Mouse (Mus musculus) MEL (cell line): ENCODE data around the gene Bcl7c. TPM values are rescaled to one million over a fixed set of nuclear protein-coding genes. Genes with fewer than 3 reads are reported as not detected.
A peak's percentile ranks its signal among the peaks of the same experiment; 100 is the strongest.

ENCODE experiments used
- DNase-seq: peaks from one replicate; pipeline ENCODE4 v3.0.0; 2011; ENCODE audit warnings: low read depth, low spot score
- H3K27ac ChIP-seq: 2 replicates; pipeline ENCODE4 v1.5.1; 2012; ENCODE audit warnings: low read depth, mild to moderate bottlenecking, control low read depth, low read length, moderate library complexity; ENCODE audit not compliant: control insufficient read depth
- H3K27me3 ChIP-seq, 2 experiments: fragments of 150-350 bp in 1 of 2; sonication (generic) in 1 of 2; 2 replicates each; pipeline ENCODE4 v1.6.1; 2012; ENCODE audit warnings: low read length in 2 of 2, mild to moderate bottlenecking in 2 of 2, improper control_type of control experiment in 1 of 2, moderate library complexity in 1 of 2; ENCODE audit not compliant: insufficient read depth in 2 of 2, control insufficient read depth in 1 of 2
- H3K36me3 ChIP-seq, 2 experiments: 2 replicates each; pipeline ENCODE4 v1.6.1; 2012 to 2014; ENCODE audit warnings: low read length in 2 of 2, improper control_type of control experiment in 1 of 2, inconsistent platforms in 1 of 2, mild to moderate bottlenecking in 1 of 2; ENCODE audit not compliant: insufficient read depth in 2 of 2, control insufficient read depth in 1 of 2
- H3K4me1 ChIP-seq, 2 experiments: fragments of 150-350 bp in 1 of 2; sonication (generic) in 1 of 2; 2 replicates each; pipeline ENCODE4 v1.6.1; 2012; ENCODE audit warnings: low read length in 2 of 2, improper control_type of control experiment in 1 of 2, mild to moderate bottlenecking in 1 of 2; ENCODE audit not compliant: insufficient read depth in 2 of 2, control insufficient read depth in 1 of 2
- H3K4me3 ChIP-seq, 2 experiments: fragments of 150-350 bp in 1 of 2; sonication (generic) in 1 of 2; 2 replicates each; pipeline ENCODE4 v1.5.1; 2012; ENCODE audit warnings: low read depth in 2 of 2, low read length in 2 of 2, mild to moderate bottlenecking in 2 of 2, moderate library complexity in 2 of 2, control low read depth in 1 of 2, improper control_type of control experiment in 1 of 2; ENCODE audit not compliant: control insufficient read depth in 1 of 2, insufficient read depth in 1 of 2
- H3K79me2 ChIP-seq: 2 replicates; pipeline ENCODE4 v1.6.1; 2012; ENCODE audit warnings: mild to moderate bottlenecking, low read length, moderate library complexity; ENCODE audit not compliant: control insufficient read depth, poor library complexity, insufficient read depth
- H3K9ac ChIP-seq: 2 replicates; pipeline ENCODE4 v1.6.1; 2012; ENCODE audit warnings: low read depth, mild to moderate bottlenecking, control low read depth, low read length, moderate library complexity; ENCODE audit not compliant: control insufficient read depth, poor library complexity, severe bottlenecking
- H3K9me3 ChIP-seq: fragments of 150-350 bp; sonication (generic); replicated peaks from 2 replicates; pipeline ENCODE4 v1.6.1; 2012; ENCODE audit warnings: mild to moderate bottlenecking, low read length, improper control_type of control experiment, moderate library complexity; ENCODE audit not compliant: insufficient read depth
- CHD1 ChIP-seq: IDR thresholded peaks from 2 replicates; pipeline ENCODE4 v1.6.1; 2012; ENCODE audit warnings: low read depth, mild to moderate bottlenecking, inconsistent platforms, low read length, improper control_type of control experiment
- CHD2 ChIP-seq: IDR thresholded peaks from 2 replicates; pipeline ENCODE4 v1.6.1; 2011; ENCODE audit warnings: low read length, improper control_type of control experiment
- CTCF ChIP-seq, 3 experiments: IDR thresholded peaks in 2 of 3; conservative IDR thresholded peaks in 1 of 3; 2 replicates each; pipeline ENCODE4 v1.5.1; 2011 to 2012; ENCODE audit warnings: low read length in 3 of 3, low read depth in 2 of 3, mild to moderate bottlenecking in 2 of 3, improper control_type of control experiment in 1 of 3, inconsistent platforms in 1 of 3, mixed read lengths in 1 of 3, moderate library complexity in 1 of 3; ENCODE audit not compliant: control insufficient read depth in 1 of 3, insufficient read depth in 1 of 3, poor library complexity in 1 of 3, severe bottlenecking in 1 of 3
- ELF1 ChIP-seq: IDR thresholded peaks from 2 replicates; pipeline ENCODE4 v1.6.1; 2014; ENCODE audit warnings: low read depth, mild to moderate bottlenecking, inconsistent platforms, low read length, improper control_type of control experiment, moderate library complexity
- EP300 ChIP-seq, 2 experiments: IDR thresholded peaks; 2 replicates each; pipeline ENCODE4 v1.6.1; 2011; ENCODE audit warnings: improper control_type of control experiment in 2 of 2, low read length in 2 of 2, low read depth in 1 of 2, mild to moderate bottlenecking in 1 of 2
- GABPA ChIP-seq: IDR thresholded peaks from 2 replicates; pipeline ENCODE4 v1.6.1; 2012; ENCODE audit warnings: low read depth, mild to moderate bottlenecking, inconsistent platforms, low read length, improper control_type of control experiment, moderate library complexity
- GATA1 ChIP-seq: IDR thresholded peaks from 2 replicates; pipeline ENCODE4 v1.6.1; 2011; ENCODE audit warnings: low read depth, low read length, improper control_type of control experiment
- JUND ChIP-seq: IDR thresholded peaks from 2 replicates; pipeline ENCODE4 v1.6.1; 2011; ENCODE audit warnings: low read depth, mild to moderate bottlenecking, improper control_type of control experiment, low read length
- MAX ChIP-seq: IDR thresholded peaks from 2 replicates; pipeline ENCODE4 v1.6.1; 2011; ENCODE audit warnings: low read length, improper control_type of control experiment
- MEF2A ChIP-seq: IDR thresholded peaks from 2 replicates; pipeline ENCODE4 v1.6.1; 2014; ENCODE audit warnings: low read depth, mild to moderate bottlenecking, inconsistent platforms, low read length, improper control_type of control experiment; ENCODE audit not compliant: poor library complexity, insufficient replicate concordance, severe bottlenecking; ENCODE audit errors: extremely low read depth
- MYB ChIP-seq: IDR thresholded peaks from 2 replicates; pipeline ENCODE4 v1.6.1; 2011; ENCODE audit warnings: mild to moderate bottlenecking, low read depth, low read length, improper control_type of control experiment
- MYC ChIP-seq: IDR thresholded peaks from 2 replicates; pipeline ENCODE4 v1.6.1; 2011; ENCODE audit warnings: low read depth, mild to moderate bottlenecking, low read length, improper control_type of control experiment, moderate library complexity
- NELFE ChIP-seq: IDR thresholded peaks from 2 replicates; pipeline ENCODE4 v1.6.1; 2011; ENCODE audit warnings: low read depth, low read length, improper control_type of control experiment
- POLR2A ChIP-seq, 2 experiments: IDR thresholded peaks; 2 replicates each; pipeline ENCODE4 v1.6.1; 2011 to 2012; ENCODE audit warnings: low read length in 2 of 2, mild to moderate bottlenecking in 2 of 2, control low read depth in 1 of 2, improper control_type of control experiment in 1 of 2, low read depth in 1 of 2, moderate library complexity in 1 of 2; ENCODE audit not compliant: control insufficient read depth in 1 of 2, insufficient read depth in 1 of 2, poor library complexity in 1 of 2
- POLR2AphosphoS2 ChIP-seq: IDR thresholded peaks from 2 replicates; pipeline ENCODE4 v1.6.1; 2011; ENCODE audit warnings: low read length, improper control_type of control experiment
- RAD21 ChIP-seq: IDR thresholded peaks from 2 replicates; pipeline ENCODE4 v1.6.1; 2011; ENCODE audit warnings: mild to moderate bottlenecking, low read depth, low read length, improper control_type of control experiment
- UBTF ChIP-seq: IDR thresholded peaks from 2 replicates; pipeline ENCODE4 v1.6.1; 2012; ENCODE audit warnings: low read depth, mild to moderate bottlenecking, inconsistent platforms, low read length, improper control_type of control experiment, moderate library complexity, borderline replicate concordance; ENCODE audit not compliant: insufficient read depth
- USF1 ChIP-seq: IDR thresholded peaks from 2 replicates; pipeline ENCODE4 v1.6.1; 2014; ENCODE audit warnings: low read depth, mild to moderate bottlenecking, inconsistent platforms, low read length, improper control_type of control experiment, moderate library complexity
- ZC3H11A ChIP-seq: IDR thresholded peaks from 2 replicates; pipeline ENCODE4 v1.6.1; 2012; ENCODE audit warnings: low read depth, mild to moderate bottlenecking, inconsistent platforms, low read length, improper control_type of control experiment
- ZMIZ1 ChIP-seq: IDR thresholded peaks from 2 replicates; pipeline ENCODE4 v1.6.1; 2012; ENCODE audit warnings: low read depth, mild to moderate bottlenecking, inconsistent platforms, low read length, improper control_type of control experiment, moderate library complexity
- ZNF384 ChIP-seq: IDR thresholded peaks from 2 replicates; pipeline ENCODE4 v1.6.1; 2012; ENCODE audit warnings: low read depth, mild to moderate bottlenecking, inconsistent platforms, low read length, improper control_type of control experiment
- polyA plus RNA-seq, 2 experiments: library from polyadenylated mRNA; stranded (reverse) in 1 of 2; unstranded in 1 of 2; fragments of >175 nt in 1 of 2; fragments of >200 nt in 1 of 2; gene quantifications; 2 replicates each; pipeline versions ENCODE4 v1.2.1 to v1.2.4; 2012; ENCODE audit warnings: low replicate concordance in 2 of 2, low read depth in 1 of 2; ENCODE audit not compliant: insufficient read length in 2 of 2, insufficient read depth in 1 of 2, missing spikeins in 1 of 2
- total RNA-seq: library from RNA; depleted of rRNA; stranded (reverse); fragments of 300-350 nt; gene quantifications from 2 replicates; pipeline ENCODE4 v1.2.3, GENCODE M21; 2012

The Bcl7c gene
- total and polyA plus RNA-seq, 3 experiments = 72.4 to 98.4 TPM; not detected in 1

GRCm38 (mm10) chr7:127641260-127641659, 67.5 kb downstream of the Bcl7c start (continued):
- TF ChIP-seq POLR2A (IDR thresholded peaks at IDR 0.05; ENCODE audit: control insufficient read depth in 1 of 2, insufficient read depth in 1 of 2, low read depth in 1 of 2, low read length in 2 of 2, poor library complexity in 1 of 2) = no peak
- TF ChIP-seq MEF2A = no peak
- TF ChIP-seq MYC = no peak
- no peak for TF ChIP-seq GABPA
- TF ChIP-seq EP300 (IDR thresholded peaks at IDR 0.05; ENCODE audit: low read depth in 1 of 2, low read length in 2 of 2) = peak in 1 of 2 experiments; percentile 58; a peak in 2 of 4 replicates
- TF ChIP-seq NELFE = peak; percentile 27; the same call in 1 of the 2 replicates
- no peak for TF ChIP-seq ZMIZ1
- TF ChIP-seq CTCF (IDR thresholded peaks at IDR 0.05 in 2 of 3, conservative IDR thresholded peaks at IDR 0.05 in 1 of 3; ENCODE audit: control insufficient read depth in 1 of 3, insufficient read depth in 1 of 3, low read depth in 2 of 3, low read length in 3 of 3, poor library complexity in 1 of 3, severe bottlenecking in 1 of 3) = no peak

GRCm38 (mm10) chr7:127636963-127637362, 71.8 kb downstream of the Bcl7c start:
- Histone ChIP-seq H3K79me2 (no peaks in the 10 kb centered on the region), H3K9ac (no peak overlapping the region), H3K36me3 (peaks cover 0 to 8% of the 10 kb centered on the region in 2 experiments; a peak in 2 of 4 replicates), H3K4me3 (no peak overlapping the region), H3K4me1 (peaks cover 3 to 6% of the 10 kb centered on the region in 2 experiments; a peak in 2 of 4 replicates), H3K27me3 (no peaks in the 10 kb centered on the region), H3K27ac (no peak overlapping the region), H3K9me3 (no peaks in the 10 kb centered on the region)
- no peak for DNase-seq
- TF ChIP-seq ZNF384 = no peak
- no peak for TF ChIP-seq MEF2A
- no peak for TF ChIP-seq CTCF (IDR thresholded peaks at IDR 0.05 in 2 of 3, conservative IDR thresholded peaks at IDR 0.05 in 1 of 3; ENCODE audit: control insufficient read depth in 1 of 3, insufficient read depth in 1 of 3, low read depth in 2 of 3, low read length in 3 of 3, poor library complexity in 1 of 3, severe bottlenecking in 1 of 3)
- TF ChIP-seq JUND = no peak
- TF ChIP-seq GATA1 = no peak
- TF ChIP-seq MYB = no peak
- no peak for TF ChIP-seq POLR2AphosphoS2
- TF ChIP-seq ELF1 = no peak
- TF ChIP-seq EP300 (IDR thresholded peaks at IDR 0.05; ENCODE audit: low read depth in 1 of 2, low read length in 2 of 2) = no peak
- no peak for TF ChIP-seq MYC
- TF ChIP-seq ZC3H11A = no peak
- TF ChIP-seq RAD21 = no peak
- TF ChIP-seq CHD1 = no peak
- TF ChIP-seq CHD2 = no peak
- TF ChIP-seq UBTF = no peak
- no peak for TF ChIP-seq MAX
- TF ChIP-seq USF1 = no peak
